Mouse (Mus musculus): Measurements from ENCODE around the gene Sim1.

Sim1 gene

DNA sequence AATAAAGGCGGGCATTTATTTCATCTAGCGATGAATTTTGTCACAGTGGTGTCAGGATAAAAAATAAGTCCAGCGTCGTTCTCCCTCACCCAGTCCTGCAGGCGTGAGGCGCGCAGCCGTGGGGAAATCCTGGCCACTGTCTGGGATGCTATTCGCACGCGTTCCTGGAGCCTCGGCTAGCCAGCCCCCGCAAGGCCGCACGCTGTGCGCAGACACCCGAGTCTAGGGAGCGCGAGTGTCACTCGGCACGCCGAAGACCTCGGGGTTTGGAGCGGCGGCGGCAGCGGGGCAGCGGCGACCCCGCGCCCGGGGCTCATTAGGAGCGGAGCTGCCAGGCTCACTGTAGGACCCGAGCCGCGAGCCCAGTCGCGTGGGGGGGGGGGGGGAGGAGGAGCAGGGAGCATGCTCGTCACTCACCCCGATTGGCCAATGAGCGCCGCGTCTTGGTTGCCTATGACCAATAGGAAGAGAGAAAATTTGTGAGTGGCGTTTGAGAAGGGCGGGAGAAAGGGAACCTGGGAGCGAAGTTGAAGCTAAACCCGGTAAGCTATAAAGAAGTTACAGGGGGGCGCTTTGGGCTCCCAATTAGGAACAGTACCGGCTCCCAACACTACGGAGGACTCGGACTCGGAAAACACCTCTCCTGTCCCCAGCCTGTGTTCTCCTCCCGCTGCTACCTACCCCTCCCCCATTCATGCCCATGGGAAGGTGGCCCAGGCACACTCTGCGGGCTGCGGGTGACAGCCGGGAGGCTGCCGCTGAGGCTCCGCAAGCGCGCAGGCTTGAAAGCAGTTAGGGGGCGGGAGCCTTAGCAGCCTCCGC, at the start of gene Sim1:
TSS of gene Sim1 (plus strand) at position 585 of the 822 bp plus-strand sequence.
- no peak for DNase-seq (ENCODE audit: low spot score in 2 of 2)

DNA sequence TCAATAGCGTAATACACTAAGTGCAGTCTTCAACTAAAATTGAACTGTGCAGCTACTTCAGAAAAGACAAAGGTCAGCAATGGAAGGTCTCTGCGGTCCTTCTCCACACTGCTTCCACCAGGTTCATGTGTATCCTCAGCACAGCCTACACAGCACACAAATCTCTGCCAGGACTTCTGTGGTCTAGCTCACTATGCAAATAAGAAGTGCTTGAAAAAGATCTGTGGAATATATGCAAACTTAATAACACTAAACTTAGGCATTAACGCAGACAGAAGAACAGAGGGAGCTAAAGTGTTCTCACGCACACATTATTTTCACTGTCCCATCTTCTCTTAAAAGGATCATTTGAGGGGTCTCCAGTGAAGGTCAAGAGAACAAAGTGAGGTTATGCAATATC, 26.4 kb upstream of the Sim1 start:
- DNase-seq (ENCODE audit: low spot score in 2 of 2), result no peak

DNA sequence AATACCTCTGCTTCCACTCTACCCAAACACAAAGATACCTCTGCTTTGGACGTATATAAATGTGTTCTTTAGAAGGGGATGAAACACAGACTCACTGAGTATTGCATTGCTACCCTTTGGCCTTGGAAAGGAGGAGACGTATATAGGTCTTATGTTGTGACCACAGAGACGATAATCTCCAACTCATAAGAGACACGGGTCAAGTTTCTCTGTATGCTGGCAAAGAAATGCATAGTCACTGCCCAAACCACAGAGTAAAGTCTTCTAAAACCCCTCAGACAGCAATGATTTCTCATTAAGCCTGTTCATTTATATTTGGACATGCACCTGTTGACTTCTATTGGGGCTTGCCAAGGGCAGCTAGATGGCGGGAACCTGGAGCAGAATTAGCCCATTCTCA, 17.6 kb upstream of the Sim1 start:
- no peak for DNase-seq (ENCODE audit: low spot score in 2 of 2)

DNA sequence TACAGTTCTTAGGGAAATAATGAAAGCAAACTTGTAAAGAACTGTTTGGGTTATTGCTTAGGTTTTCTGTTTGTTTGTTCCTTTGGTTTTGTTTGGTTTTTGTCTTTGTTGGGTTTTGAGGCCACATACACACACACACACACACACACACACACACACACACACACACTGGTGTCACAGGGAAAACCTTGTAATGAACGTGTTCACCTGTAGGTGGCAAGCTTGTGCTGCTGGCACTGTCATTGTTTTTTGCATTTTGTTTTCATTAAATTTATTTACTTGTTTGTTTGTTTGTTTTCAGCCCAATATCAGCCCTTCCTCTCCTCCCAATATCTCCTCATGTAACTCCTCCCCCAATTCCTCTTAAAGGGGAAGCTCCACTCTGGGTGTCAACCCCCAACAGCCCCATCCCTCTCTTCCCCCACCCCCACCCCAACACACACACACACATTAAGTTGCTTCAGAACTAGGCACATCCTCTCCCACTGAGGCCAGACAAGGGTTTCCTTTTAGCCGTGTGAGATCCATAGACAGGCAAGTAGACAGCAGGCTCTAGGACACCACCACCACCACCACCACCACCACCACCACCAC, 13.0 kb upstream of the Sim1 start:
- no peak for DNase-seq (ENCODE audit: low spot score in 2 of 2)

DNA sequence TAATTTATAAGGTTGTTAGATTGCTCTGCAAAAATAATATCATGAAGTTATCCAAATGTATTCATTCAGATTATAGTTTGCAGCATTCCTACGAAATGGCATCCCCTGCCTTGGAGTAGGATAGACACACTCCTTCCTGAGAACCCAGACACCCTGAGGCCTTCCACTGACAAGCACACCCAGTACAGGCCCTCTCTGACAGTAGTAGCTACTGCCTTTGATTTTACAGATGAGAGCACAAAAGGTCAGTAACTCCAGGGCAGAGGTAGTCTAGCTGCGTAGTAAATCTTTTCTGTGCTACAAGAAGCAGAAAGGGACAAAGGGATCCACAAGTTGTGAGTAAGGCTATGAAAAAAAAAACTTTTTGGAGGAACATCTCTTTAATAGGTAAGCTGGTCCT, 12.2 kb upstream of the Sim1 start:
- DNase-seq (ENCODE audit: low spot score in 2 of 2), result no peak

DNA sequence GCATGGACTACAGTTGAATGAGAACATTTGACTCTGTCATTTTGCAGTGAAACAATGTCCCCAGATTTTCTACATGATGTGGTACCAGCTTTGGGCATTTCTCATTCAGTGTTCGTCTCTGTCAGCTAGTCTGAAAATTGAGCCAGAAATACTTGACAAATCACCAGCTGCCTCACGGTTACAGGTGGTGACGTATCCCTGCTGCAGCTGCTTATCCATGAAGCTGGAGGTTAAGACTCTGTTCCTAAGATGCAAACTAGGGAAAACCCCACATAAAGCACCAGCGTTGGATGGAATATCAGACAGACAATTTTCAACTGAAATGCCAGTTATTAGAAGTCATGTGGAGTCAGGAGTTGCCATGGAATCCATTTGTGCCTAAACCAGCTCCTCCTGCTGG, 8.2 kb upstream of the Sim1 start:
- no peak for DNase-seq (ENCODE audit: low spot score in 2 of 2)

DNA sequence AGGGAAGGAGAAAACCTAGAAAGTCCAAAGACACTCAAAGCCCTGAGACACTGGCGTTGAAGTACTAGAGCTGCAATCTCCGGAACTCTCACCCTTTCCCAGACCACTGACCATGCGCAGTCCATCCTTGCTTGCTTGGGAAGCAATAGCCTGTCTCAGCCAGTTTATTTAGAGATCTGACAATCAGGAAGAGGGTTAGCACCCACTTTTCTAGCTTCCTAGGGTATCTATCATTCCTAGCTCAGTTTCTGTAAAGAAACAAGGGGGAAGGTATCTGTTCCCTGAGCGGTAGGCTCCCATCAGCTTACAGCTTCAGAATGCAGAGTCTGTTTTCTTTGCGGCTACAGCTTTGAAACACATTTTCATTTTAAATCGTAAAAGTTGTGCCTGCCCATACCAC, 3.9 kb upstream of the Sim1 start:
- DNase-seq (ENCODE audit: low spot score in 2 of 2), result no peak

DNA sequence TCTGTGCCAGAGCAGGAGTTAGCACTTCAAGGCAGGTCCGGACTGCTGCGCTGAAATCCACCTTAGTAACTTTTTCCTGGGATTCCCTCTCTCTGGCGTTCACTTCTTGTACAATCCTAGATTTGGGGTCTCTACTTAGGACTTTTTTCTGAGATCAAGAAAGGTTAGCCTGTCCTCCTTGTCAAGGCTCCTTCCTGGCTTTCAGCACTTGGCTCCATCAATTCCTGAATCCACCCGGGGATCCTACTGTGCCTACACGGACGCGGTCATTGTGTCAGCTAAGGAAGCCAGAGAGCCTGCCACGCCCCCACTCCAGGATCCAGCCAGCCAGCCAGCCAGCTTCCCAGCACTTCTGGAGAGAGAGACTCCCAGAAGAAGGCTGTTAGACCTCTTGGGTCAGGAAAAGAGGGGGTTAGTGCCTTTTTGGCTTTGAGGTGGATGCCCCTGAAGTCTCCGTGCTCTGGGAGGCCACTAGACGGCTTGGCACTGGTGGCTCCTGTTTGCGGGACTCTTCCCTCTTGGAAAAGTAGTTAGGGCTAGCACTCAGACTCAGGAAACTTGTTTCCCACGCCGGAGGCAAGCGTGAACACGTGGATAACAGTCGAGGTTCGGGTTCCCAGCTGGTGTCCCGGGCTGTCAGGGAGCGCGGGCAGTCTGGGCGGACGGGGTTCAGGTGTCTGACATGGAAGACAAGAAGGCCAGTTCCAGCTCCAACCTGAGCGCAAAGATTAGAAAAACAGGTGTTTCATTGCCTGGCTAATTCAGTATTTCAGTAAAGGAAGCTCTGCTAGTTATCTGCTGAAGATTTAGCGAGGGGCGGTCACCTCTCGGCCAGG, 2.5 kb upstream of the Sim1 start:
- no peak for DNase-seq (ENCODE audit: low spot score in 2 of 2)

DNA sequence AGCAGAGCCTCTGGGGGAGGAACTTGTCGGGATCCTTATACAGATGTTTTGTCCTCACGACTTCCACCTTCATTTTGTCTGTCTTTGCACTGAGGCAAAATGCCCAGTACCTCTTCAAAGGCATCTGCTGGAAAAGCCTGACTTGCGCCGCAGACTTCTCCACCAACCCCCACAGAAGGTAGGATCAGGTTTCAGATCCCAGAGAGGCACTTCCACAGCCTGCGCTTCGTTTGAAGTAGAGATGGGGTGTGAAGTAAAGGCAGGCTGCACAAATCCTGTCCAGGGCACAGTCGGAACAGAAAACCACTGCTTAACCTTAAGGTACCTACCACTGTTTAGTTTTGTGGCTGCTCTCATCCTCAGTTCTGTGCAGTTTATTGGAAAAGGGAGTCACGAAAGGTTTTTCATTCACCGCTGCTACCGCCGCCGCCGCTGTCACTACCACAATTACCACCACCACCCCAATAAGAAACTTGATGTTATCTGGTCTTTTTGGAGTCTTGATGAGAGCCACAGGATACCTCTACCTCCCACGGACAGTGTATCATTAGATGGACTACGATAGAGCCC, 1.7 kb upstream of the Sim1 start:
- no peak for DNase-seq (ENCODE audit: low spot score in 2 of 2)

DNA sequence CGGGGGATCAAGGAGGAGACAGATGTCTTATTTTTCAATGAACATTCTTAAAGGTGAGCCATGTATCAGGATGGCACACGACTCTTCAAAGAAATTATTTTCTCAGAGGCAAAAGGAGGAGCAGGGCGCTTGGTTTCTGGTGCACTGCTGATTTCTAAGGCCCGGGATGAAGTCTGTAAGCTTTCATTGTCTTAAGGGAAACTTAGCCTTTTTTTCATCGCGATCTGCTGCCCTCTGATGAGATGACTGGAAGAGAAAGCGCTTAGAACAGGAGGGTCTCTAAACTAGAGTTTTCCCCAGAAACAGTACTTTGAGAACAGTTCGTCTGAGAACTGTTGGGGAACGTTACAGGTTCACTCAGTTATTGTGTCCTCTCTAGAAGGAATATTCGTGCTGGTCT, 1.0 kb upstream of the Sim1 start:
- no peak for DNase-seq (ENCODE audit: low spot score in 2 of 2)

DNA sequence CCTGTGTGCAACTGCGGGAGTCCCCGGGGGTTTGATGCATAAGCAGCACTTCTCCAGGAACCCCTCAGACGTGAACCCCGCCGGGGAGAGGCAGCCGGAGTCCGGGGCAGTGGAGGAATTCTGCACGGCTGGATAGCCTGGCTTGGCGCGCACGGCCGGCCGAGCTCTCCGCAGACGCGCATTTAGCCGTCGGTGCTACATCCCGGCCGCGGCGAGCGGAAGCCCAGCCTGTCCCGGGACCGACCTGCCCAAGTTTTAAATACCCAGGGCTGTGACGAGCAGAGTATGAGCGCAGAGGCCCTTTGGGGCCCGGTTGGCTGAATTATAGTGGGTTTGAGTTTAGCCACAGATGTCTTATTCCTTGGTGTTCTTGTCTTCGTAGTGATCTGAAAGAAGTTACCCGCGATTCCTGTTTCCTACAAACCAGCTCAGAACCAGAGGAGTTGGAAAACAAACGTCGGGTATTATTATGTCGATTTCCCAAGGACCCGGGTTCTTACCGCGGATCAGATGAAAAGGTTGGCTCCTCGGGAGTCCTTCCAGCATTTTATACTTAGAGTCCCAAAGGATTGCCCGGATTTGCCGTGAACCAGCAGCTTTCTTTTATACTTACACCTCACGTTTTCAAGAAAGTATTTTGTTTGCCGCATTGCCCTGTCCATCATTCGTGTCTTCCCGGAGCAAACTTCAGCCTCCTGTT, 687 bp downstream of the Sim1 start:
- no peak for DNase-seq (ENCODE audit: low spot score in 2 of 2)

DNA sequence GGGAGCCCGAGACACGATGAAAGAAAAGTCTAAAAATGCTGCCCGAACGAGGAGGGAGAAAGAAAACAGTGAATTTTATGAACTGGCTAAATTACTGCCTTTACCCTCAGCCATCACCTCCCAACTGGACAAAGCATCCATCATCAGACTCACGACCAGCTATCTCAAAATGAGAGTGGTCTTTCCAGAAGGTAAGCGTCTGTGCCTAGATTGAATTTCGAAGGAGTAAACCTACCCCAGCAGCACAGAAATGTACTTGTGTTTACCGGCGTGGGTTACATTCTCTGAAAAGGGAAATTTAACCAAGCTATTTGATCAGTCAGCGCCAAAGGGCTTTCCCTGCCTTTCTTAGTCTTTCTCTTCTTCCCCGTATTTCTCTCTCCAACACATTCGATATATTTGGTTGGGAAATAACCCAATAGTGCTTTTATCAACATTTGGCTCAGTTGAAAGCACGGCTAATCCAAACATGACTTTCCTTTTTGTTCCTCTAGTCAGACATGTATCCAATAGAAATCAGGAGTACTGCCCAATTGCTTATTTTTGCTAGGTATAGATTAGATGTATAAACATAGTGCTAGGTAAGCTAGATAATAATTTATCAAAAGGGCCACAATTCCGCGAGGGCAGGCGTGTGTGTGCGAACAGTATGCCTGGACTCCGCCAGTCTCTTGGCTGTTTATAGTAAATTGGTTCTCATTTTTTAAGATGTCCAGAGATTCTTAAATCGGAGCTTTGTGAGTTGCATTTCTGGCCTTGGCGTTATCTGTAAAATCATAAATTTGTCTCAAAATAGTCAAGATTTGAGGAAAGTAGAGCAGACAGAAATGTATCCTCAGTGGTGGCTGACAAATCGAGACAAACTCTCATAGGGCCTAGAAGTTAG, 1.6 kb downstream of the Sim1 start:
- DNase-seq (ENCODE audit: low spot score in 2 of 2), result no peak

DNA sequence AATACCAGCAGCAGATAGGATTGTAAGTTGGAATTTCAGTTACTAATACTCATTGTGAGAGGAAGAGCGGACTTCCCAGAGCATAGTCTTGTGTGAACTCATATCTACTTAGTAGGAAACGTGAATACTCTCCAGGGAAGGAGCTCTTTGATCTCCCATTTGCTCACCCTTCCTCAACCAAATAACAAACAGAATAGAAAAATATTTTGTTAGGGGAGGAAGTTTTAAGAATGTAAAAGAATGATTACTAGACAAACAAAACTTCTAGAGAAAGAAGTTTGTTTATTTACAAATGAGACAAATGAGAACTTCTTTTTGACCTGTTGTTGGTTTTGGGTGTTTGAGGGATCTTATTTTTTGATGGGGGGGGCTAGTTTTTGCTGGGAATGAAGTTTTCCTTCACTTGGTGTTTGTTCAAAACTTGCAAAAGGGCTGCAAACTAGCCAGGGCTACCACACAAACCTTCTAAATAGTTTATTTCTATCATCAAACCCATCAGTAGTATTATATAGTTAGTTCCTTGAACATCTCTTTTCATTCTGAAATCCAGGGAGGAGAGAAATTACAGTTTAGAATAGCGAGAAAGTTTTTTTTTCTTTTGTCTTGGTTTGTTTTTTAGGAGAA, 2.3 kb downstream of the Sim1 start:
- DNase-seq (ENCODE audit: low spot score in 2 of 2), result no peak

DNA sequence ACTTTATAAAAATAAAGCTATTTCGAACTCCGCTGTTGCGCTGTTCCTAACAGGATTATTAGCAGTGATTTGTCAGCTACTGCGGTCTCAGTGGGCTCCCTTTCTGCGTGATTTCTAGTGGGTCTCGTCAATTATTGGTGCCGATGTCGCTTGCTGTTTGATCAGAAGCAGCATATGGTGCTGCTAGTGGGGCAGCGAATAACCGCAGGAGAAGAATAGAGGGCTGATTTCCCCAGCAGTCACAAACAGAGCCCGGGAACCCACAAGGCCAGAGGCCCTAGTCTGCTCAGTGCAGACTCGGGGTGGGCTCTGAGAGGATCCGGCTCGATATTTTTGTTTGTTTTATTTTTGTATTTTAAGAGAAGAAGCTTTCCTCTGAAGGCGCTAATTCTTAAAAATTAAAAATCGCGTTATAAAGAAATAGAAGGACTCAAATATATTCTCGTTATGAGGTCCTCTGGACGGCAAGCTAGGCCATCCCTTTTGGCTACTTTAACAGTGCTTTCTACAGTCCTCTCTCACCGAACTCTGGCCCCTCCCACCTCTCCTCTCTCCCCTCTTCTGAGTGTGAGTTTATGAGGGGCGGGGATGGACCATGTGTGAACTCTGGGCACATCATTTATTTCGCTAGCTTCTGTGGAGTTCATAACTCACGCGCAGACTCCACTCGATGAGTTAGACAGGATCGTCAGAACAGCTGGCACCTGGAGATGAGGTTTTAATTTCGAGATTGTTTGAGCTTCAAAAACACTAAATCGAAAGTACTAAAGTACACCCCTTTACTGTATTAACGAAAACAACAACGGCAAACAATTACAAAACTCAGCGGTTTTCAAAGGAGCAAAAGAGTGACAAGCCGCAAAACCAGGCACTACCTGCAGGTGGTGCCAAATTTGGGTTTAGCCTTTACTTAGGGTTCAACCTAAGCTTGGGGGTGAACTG, 3.2 kb downstream of the Sim1 start:
- DNase-seq (ENCODE audit: low spot score in 2 of 2), result no peak

DNA sequence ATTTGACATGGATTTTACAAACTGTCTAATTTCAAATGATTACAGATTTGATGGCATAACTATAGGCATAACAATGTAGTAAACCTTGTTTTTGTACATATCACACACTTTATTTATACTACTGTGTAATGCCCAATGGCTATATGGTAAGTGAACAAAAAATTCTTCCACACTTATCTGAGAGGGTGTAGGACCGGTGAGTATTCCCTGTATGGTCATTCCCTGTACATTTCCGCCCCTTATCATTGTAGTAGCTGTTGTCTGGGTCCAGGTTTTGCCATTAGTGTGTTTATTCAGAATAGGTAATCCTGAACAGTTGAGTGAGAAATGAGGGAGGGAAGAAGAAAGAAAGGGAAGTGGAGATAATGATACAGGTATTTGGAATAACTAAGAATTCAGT, 4.1 kb downstream of the Sim1 start:
- DNase-seq (ENCODE audit: low spot score in 2 of 2), result no peak

DNA sequence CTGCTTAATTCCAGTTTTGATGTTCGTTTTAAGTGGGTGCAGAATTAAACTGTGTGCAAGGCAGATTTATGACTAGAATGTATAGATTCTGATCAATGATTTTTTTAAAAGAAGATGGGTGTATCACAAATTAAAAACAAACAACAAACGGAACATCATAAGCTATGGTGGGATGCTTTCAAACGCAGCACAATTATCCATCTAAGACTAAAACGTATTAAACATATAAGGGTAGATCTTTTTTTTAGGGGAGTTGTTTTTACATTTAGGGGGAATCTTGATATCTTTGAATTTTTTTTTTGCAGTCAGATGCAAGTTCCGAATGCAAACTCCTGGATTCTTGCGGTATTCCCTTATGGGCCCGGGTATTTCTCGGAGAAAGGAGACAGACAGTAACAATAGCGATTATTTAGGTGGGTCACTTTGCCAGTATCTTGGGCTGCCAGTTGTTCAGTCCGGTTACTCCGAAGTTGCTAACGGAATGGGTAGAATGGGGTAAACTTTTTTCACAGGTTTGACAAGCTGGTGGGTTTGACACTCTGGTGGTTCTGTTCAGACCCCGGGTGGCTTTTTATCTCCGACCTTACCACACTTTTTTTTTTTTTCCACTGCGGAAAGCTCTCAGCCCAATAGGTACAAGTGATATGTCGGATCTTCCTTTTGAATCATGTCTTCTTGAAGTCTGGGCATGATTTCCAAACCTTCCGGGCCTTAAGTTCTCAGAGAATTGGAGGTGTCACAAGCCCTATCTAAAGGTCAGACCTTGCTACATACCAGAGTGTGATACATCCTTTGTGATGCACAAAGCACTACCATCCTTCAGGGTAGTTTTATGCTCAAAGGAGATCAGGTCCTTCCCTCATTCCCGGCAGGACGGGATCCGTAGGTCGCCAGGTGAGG, 5.5 kb downstream of the Sim1 start:
- no peak for DNase-seq (ENCODE audit: low spot score in 2 of 2)

DNA sequence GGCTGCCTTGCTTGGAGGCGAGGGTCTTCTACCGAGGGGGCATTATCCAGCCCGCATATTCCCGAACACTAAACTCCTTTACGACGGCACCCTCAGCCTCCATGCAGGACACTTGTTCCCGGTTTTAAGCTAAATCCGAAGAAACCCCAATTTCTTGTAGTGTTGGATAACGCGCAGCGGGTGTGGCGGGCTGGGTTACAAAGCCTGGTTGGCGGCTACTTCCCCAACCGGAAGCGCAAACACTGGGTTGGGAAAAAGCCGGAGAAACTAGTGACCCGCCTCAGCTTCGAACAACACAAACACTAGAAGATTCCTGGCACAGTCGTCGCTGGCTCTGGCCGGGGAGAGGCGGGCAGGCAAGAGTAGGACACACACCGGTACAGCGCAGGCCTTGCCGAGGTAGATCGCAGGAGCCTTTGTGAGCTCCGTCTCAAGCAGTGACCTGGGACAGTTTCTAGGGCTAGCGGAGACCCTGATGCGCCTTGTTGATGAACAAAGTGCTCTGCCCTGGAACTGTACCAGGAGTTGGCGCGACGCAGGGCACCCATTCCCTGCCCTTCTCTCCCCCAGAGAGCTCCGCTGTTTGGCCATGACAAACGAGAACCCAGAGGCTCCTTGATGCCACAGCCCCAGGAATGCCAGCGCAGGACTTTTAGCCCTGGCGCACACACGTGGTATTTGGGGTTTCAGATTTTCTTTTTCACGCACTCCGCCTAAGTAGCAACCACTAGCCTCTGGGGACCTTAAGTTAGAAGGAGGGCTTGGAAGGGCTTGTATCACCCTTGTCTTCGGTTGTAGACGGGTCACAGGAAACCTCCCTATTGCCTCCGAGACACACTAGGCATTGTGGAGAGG, 6.4 kb downstream of the Sim1 start:
- no peak for DNase-seq (ENCODE audit: low spot score in 2 of 2)

All from right cerebral cortex, postnatal 36 days (tissue).